Mouse (Mus musculus): ENCODE data around the gene Arhgap44.

The Arhgap44 gene

GRCm38 (mm10) chr11:65162767-65163120 is at the start of gene Arhgap44:
TSS of gene Arhgap44 (minus strand) at chr11:65162961.
- in situ Hi-C loops (cut with MseI, MboI) = no loop called here

GRCm38 (mm10) chr11:65211701-65212100 is 48.9 kb upstream of the Arhgap44 start:
- in situ Hi-C loops (cut with MseI, MboI) = no loop called here

GRCm38 (mm10) chr11:65209441-65209840 is 46.7 kb upstream of the Arhgap44 start:
- in situ Hi-C loops (cut with MseI, MboI) = no loop called here

GRCm38 (mm10) chr11:65205306-65205705 is 42.5 kb upstream of the Arhgap44 start:
- in situ Hi-C loops (cut with MseI, MboI) = no loop called here

- in situ Hi-C loops (cut with MseI, MboI) = no loop called here
Observed at GRCm38 (mm10) chr11:65204651-65205050, 41.9 kb upstream of the Arhgap44 start.

GRCm38 (mm10) chr11:65203020-65203419 is 40.3 kb upstream of the Arhgap44 start:
- in situ Hi-C loops (cut with MseI, MboI) = no loop called here

DNA sequence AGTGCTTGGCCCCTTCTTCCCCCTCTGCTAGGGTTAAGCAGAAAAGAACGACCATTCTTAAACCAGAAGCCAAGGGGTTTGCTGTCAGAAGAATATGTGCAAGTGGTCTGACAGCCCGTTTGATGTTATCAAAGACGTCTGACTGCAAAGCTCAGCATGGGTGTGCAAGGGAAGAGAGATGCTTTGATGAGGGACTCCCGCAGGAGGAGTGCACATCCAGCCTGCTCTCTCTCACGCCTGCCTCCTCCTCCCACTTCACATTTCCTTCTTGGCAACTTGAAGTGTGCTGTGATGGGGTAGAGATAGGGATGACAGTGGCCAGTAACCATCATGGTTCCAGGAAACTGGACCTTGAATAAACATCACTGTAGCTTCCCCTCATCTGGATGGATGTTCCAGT is 39.5 kb upstream of the Arhgap44 start:
- in situ Hi-C loops (cut with MseI, MboI) = no loop called here

- in situ Hi-C loops (cut with MseI, MboI) = loop anchor here in 1 of 2 experiments (10.0 kb wide), 1 partner anchor 477 kb away; no protein-coding TSS in a partner anchor
Observed at GRCm38 (mm10) chr11:65198026-65198425, 35.3 kb upstream of the Arhgap44 start.

- in situ Hi-C loops (cut with MseI, MboI) = loop anchor here in 1 of 2 experiments (10.0 kb wide), 1 partner anchor 478 kb away; no protein-coding TSS in a partner anchor
Observed at GRCm38 (mm10) chr11:65197280-65197679, 34.5 kb upstream of the Arhgap44 start.

GRCm38 (mm10) chr11:65186974-65187373 is 24.2 kb upstream of the Arhgap44 start:
- in situ Hi-C loops (cut with MseI, MboI) = no loop called here

DNA sequence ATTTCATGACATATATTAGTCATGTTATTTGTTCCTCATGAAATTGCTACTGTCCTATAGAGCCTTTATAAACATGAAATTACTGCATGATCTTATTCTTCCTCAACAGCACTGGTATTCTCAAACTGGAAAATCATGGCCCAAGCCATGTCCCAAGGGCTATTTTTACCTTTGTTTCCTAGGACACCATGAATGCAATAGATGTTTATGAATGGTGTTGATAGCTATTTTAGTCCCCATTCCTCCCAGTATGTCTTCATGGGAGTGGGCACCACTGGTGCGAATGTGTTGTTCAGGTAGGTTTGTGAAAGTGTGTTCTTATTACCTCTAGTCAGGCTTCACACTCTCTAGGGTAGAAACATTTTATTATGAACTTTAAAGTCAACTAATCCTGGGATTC is 22.4 kb upstream of the Arhgap44 start:
- in situ Hi-C loops (cut with MseI, MboI) = no loop called here

DNA sequence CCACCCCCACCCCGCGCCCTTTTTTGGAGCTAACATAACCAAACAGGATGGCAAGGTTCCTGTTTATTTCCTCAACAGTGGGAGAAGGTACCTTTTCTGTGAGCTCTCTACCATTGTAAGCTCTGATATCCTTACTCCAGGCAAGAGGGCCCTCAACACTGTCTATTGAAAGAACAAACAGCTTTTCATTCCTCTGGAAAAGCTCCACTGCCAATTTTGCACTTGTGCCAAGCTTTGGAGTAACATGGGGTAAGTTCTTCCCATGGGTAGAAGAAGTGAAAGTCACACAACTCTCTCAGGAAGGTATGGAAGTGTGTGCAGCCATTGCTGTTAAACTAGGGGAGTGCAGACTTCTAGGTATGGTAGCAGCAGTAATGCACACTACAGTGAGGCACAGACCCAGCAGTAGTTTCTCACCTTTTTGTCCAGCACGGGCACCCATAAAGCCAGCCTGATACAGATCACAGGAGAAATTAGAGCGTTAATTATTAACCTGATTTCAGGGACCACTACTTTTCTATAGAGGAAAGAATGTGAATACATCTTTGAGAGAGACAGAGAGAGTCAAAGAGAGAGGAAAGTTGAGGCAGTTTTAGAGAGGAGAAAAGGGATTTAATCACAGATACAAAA is 7.5 kb upstream of the Arhgap44 start:
- in situ Hi-C loops (cut with MseI, MboI) = no loop called here

DNA sequence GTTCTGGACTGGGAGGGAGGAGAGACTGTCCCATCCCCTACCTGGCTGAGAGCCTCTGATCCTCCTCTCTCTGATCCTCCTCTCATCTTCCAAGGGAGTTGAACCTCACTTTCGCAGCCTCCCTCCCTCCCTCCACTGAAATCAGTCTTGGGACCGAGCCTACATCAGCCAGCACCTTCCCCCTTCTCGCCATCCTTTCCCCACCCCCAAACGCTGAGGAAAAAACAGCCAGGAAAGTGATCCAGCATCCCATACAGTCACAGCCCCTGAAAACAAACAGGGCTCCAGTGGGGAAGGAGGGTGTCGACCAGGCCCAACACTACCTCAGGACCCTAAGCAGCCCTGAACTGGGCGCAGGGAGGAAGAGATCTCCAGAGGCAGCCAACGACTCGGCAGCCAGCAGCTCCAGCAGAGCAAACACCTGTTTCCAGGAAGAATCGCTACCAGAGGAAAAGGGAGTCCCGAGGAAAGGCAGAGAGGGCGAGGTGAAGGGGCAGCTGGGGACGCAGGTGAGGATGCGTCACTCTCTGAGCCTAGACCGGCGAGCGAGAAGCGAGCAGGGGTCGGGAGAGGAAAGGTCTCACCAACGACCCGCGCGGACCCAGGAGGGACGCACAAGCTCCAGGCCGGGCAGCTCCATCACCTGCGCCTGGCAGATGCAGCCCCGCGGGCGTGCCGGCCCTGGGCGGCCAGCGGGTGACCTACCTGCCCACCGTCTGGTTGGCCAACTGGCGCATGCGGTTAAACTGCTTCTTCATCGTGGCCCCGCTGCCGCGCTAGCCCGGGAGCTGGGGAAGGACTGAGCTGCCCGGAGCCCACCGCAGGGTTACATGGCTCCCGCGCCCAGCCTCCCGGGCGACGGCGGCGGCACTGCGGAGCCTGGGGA is 637 bp downstream of the Arhgap44 start:
- in situ Hi-C loops (cut with MseI, MboI) = no loop called here

DNA sequence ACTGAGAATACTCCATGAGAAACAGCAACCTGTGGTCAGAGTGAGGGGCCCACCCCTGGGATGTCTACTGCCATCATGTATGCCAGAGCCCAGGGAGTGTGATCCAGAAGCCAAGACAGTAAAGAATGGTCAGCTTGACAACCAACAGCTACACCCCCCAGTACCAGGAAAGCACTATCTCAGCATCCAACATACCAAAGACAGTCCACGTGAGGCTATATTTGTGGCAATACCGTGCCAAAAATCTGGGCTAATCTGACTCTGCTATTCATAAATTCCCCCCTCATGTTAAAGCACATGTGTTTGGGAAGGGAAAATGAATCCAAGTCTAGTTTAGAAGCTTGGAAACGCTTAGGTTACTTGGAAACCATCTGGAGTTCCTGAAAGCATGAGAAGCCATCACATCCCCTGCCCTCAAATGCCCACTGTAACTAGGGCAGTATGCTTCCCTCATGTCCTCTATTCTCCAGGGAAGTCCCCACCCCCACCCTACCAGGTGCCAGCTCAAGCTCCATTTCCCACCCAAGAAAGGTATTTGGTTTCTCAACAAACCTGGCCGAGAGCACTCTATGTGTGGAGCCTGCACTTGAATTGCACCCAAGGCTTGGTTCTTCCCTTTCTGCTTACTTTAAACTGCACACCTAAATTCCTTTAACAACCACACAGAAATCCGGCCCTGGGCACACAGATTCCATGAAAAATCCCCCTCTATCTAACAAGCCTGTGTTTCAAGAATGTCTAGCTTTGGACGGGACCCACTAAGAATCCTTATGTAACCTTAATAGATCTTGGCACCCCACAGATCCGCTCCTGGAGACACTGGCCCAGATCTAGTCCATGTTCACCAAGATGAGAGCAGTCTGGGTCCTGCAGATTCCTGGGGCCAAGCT is 1.5 kb downstream of the Arhgap44 start:
- in situ Hi-C loops (cut with MseI, MboI) = no loop called here

DNA sequence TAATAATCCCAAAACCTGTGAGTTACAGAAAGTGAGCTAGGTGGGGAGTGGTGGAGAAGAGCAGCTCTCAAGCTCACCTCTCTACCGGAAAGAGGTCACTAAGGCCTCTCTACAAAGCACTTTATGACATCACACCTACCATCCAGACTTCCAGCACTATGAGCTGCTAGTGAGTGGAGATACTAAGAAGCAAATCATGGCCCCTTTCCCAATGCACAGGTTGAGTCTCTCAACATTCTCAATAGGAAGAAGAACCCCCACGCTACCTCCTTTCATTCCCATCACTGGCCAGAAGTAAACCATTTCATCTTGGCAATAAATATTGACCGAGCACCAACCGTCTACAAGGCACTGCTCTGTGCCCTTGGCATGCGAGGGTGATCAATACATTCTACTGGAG is 3.0 kb downstream of the Arhgap44 start, which contains the start of gene 1700086D15Rik:
Gene 1700086D15Rik, minus strand, starts transcription at position 101 of the 400 bp plus-strand sequence.
- in situ Hi-C loops (cut with MseI, MboI) = no loop called here

GRCm38 (mm10) chr11:65158658-65158990 is 4.1 kb downstream of the Arhgap44 start:
- in situ Hi-C loops (cut with MseI, MboI) = no loop called here

DNA sequence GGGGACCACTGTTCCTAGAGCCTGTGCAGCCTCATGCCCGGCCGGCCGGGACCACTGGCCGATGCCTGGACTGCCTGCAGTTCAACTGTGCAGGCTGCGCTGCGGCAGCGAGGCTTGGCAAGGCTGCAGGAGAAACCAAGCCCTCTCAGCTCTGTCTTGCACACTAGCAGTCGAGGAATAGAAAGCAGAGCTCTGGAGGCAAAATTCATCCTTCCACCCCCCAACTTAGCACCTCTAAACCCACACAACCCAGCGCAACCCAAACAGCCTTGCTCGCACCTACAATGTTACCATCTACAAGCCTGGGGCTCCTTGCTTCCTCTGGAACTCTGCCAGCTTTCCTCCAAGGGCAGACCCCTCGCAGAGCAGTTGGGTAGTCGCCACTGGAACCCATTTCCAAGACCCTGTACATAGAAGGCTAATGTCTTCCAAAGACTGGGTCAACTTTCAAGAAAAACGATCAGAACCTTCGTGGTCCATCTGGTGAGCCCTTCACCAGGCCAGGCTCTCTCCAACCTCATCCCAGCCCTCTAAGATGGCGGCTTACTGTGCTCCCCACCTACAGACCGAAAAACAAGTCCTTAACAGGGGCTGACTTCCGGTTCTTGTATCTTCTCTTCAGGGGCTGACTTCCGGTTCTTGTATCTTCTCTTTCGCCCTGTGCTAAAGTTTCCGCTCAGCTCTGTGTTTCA is 4.6 kb downstream of the Arhgap44 start:
- in situ Hi-C loops (cut with MseI, MboI) = no loop called here

DNA sequence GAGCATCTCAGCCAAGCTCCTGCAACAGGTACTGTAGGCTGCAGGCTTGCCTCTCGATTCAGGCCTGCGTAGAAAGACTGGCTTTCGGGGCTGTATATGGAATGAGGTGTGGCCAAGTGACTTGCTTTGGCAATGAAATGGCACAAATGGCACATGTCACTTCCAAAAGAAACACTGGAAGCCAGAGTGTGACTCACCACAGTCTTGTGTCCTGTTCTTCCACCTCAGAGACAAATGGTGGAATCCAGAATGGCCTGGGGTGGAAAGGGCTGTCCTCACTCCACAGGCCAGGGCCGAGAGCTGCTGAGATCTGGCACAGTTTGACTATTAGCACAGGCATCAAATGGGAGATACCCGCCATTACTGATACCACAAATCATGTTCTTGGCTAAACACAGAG is 9.8 kb downstream of the Arhgap44 start:
- in situ Hi-C loops (cut with MseI, MboI) = no loop called here

DNA sequence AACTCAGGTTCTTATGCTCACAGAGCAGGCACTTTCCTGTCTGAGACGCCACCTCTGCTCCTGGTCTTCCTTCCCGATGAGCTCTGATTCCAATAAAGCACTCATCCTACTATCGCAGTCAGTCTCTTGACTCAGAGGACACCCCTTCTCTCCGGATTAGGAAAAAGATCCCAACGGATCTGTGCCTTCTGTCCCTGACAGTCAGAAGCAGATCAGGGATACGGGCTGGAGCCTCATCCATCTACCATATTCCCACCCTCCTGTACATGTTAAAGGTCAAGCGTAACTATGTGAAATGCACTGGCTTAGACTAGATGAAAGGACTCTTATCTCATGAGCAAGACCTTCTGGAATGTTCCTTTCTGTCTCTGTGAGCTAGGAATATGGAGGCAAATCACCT is 14.3 kb downstream of the Arhgap44 start:
- in situ Hi-C loops (cut with MseI, MboI) = no loop called here

DNA sequence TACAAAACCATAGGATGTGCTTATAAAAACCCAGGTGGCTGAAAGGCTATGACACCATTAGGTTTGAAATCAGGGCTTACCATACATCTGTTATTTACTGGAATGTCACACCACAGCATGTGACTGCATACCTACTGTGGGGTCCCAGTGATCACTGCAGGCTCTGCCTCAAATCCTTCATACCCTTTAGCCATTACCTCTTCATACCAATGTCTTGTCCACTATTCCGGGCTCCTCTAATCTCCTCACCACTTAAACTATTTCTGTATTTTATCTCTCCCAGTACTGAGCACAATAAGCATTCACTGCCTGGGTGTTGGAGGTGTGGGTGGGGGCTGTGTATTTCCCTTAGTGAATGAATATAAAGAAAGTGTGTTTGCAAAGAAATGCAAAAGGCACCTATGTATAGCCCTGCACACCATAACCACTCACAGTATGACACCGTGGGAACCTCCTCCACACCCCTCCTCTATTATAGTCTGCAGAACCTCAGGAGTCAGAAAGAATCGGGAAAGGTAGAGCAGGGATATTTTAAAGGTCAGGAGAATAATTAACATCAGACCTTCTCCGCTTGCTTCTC is 19.8 kb downstream of the Arhgap44 start:
- in situ Hi-C loops (cut with MseI, MboI) = no loop called here

DNA sequence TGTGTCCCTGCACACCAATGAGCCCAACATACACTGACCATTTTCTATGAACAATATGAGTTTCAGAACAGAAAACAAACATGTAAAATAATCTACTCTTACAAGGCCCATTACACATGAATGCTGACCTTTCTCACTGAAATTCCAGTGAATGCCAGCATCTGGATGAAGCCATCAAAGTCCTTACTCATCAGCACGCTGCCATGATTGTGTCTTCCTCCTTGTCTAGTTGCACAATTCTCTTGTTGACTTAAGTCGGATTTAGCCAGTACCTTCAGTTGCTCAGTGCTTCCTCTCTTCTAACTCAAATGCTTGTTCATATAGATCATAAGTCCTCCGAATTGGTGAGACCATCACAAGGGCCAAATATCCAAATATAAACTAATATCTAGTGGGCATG is 23.7 kb downstream of the Arhgap44 start:
- in situ Hi-C loops (cut with MseI, MboI) = no loop called here
